Mouse (Mus musculus) common myeloid progenitor, adult 5-6 weeks (primary cell): Measurements from ENCODE around the gene Cenpv. TPM values are rescaled to one million over a fixed set of nuclear protein-coding genes. Genes with fewer than 3 reads are reported as not detected.

Source experiments
- total RNA-seq: library from RNA; stranded (forward); fragments of 200-1000, 187-1606 nt; gene quantifications from 2 replicates; pipeline ENCODE4 v1.2.3, GENCODE M21; 2017

The Cenpv gene
- total RNA-seq, 1 experiment from 2014 or later, result 18.7 TPM

Other genes with a start within 250 kb of the Cenpv start
- 3.3 and 4.3 TPM in 2 replicates for gene Pigl, start 80.8 kb downstream of the Cenpv start, total RNA-seq
- gene Ncor1, start 80.7 kb downstream of the Cenpv start, total RNA-seq, result 335 and 349 TPM in 2 replicates
- 1,111 and 1,232 TPM in 2 replicates for gene Ubb, start 11.9 kb upstream of the Cenpv start, total RNA-seq
- gene Trpv2, start 35.2 kb upstream of the Cenpv start, total RNA-seq, result 13.0 and 15.9 TPM in 2 replicates
- 1.8 and 6.9 TPM in 2 replicates for gene Lrrc75a, start 109.3 kb upstream of the Cenpv start, total RNA-seq
- 13.0 and 28.6 TPM in 2 replicates for gene Mmgt2, start 109.4 kb upstream of the Cenpv start, total RNA-seq
- gene Zfp287, start 192.6 kb upstream of the Cenpv start, total RNA-seq, result 1.6 and 3.9 TPM in 2 replicates
- not detected in 2 replicates for gene Gm10428, start 213.8 kb upstream of the Cenpv start, total RNA-seq